Mouse (Mus musculus): ENCODE results near the gene Bola2. TPM values are rescaled to one million over a fixed set of nuclear protein-coding genes. Genes with fewer than 3 reads are reported as not detected.

Bola2 gene
- polyA plus RNA-seq, 1 experiment: 63.9 TPM

GRCm38 (mm10) chr7:126708175-126708952, 13.2 kb downstream of the Bola2 start:
- no peak overlapping the region for H3K27ac ChIP-seq (ENCODE audit: insufficient read depth, low read depth, low read length)
- DNase-seq: no peak
- 81% methylated on average over 10 of the region's 10 CpGs for WGBS
- H3K27me3 ChIP-seq (replicated peaks; ENCODE audit: control insufficient read depth, insufficient read depth, low read length): 0 out of 2 replicates have a peak, but pooled peaks cover 2% of the 10 kb centered on the region
- TF ChIP-seq POLR2A (IDR thresholded peaks at IDR 0.05; ENCODE audit: low read depth, low read length): no peak
- no peak for TF ChIP-seq CTCF (conservative IDR thresholded peaks at IDR 0.05; ENCODE audit: insufficient read depth, insufficient read length, low read depth, low read length)
- no peaks in the 10 kb centered on the region for H3K36me3 ChIP-seq (ENCODE audit: control insufficient read depth, insufficient read depth, low read length)
- no peaks in the 10 kb centered on the region for H3K4me1 ChIP-seq (ENCODE audit: control insufficient read depth, insufficient read depth, low read length)
- H3K4me3 ChIP-seq (ENCODE audit: insufficient read depth, low read depth, low read length): no peak overlapping the region

GRCm38 (mm10) chr7:126710266-126710665, 15.1 kb downstream of the Bola2 start:
- H3K4me3 ChIP-seq (ENCODE audit: insufficient read depth, low read depth, low read length): no peak overlapping the region
- 79% methylated on average over 4 of the region's 4 CpGs for WGBS
- TF ChIP-seq POLR2A (IDR thresholded peaks at IDR 0.05; ENCODE audit: low read depth, low read length): no peak
- TF ChIP-seq CTCF (conservative IDR thresholded peaks at IDR 0.05; ENCODE audit: insufficient read depth, insufficient read length, low read depth, low read length): no peak

GRCm38 (mm10) chr7:126711910-126712309, 16.7 kb downstream of the Bola2 start:
- Histone ChIP-seq H3K36me3 (ENCODE audit: control insufficient read depth, insufficient read depth, low read length) (no peaks in the 10 kb centered on the region), H3K4me3 (ENCODE audit: insufficient read depth, low read depth, low read length) (no peak overlapping the region), H3K27ac (ENCODE audit: insufficient read depth, low read depth, low read length) (no peak overlapping the region), H3K27me3 (replicated peaks; ENCODE audit: control insufficient read depth, insufficient read depth, low read length) (no peaks in the 10 kb centered on the region), H3K4me1 (ENCODE audit: control insufficient read depth, insufficient read depth, low read length) (no peaks in the 10 kb centered on the region)
- no peak for DNase-seq
- 85% methylated on average over 3 of the region's 3 CpGs for WGBS
- TF ChIP-seq CTCF (conservative IDR thresholded peaks at IDR 0.05; ENCODE audit: insufficient read depth, insufficient read length, low read depth, low read length) (no peak), POLR2A (IDR thresholded peaks at IDR 0.05; ENCODE audit: low read depth, low read length) (no peak)

More at GRCm38 (mm10) chr7:126710266-126710665, 15.1 kb downstream of the Bola2 start:
- Histone ChIP-seq H3K36me3 (ENCODE audit: control insufficient read depth, insufficient read depth, low read length) (no peaks in the 10 kb centered on the region), H3K4me1 (ENCODE audit: control insufficient read depth, insufficient read depth, low read length) (no peaks in the 10 kb centered on the region), H3K27me3 (replicated peaks; ENCODE audit: control insufficient read depth, insufficient read depth, low read length) (no peaks in the 10 kb centered on the region), H3K27ac (ENCODE audit: insufficient read depth, low read depth, low read length) (no peak overlapping the region)
- DNase-seq: no peak

GRCm38 (mm10) chr7:126715679-126716078, 20.5 kb downstream of the Bola2 start:
- TF ChIP-seq CTCF (conservative IDR thresholded peaks at IDR 0.05; ENCODE audit: insufficient read depth, insufficient read length, low read depth, low read length): no peak
- no peak for TF ChIP-seq POLR2A (IDR thresholded peaks at IDR 0.05; ENCODE audit: low read depth, low read length)
- no peaks in the 10 kb centered on the region for H3K27me3 ChIP-seq (replicated peaks; ENCODE audit: control insufficient read depth, insufficient read depth, low read length)
- DNase-seq: no peak
- no peak overlapping the region for H3K27ac ChIP-seq (ENCODE audit: insufficient read depth, low read depth, low read length)
- H3K4me3 ChIP-seq (ENCODE audit: insufficient read depth, low read depth, low read length): no peak overlapping the region
- no peaks in the 10 kb centered on the region for H3K36me3 ChIP-seq (ENCODE audit: control insufficient read depth, insufficient read depth, low read length)
- no peaks in the 10 kb centered on the region for H3K4me1 ChIP-seq (ENCODE audit: control insufficient read depth, insufficient read depth, low read length)
- WGBS: 87% methylated on average over 4 of the region's 4 CpGs

GRCm38 (mm10) chr7:126717566-126717965, 22.4 kb downstream of the Bola2 start:
- TF ChIP-seq POLR2A (IDR thresholded peaks at IDR 0.05; ENCODE audit: low read depth, low read length) (no peak), CTCF (conservative IDR thresholded peaks at IDR 0.05; ENCODE audit: insufficient read depth, insufficient read length, low read depth, low read length) (no peak)
- Histone ChIP-seq H3K36me3 (ENCODE audit: control insufficient read depth, insufficient read depth, low read length) (no peaks in the 10 kb centered on the region), H3K27me3 (replicated peaks; ENCODE audit: control insufficient read depth, insufficient read depth, low read length) (no peaks in the 10 kb centered on the region), H3K4me1 (ENCODE audit: control insufficient read depth, insufficient read depth, low read length) (no peaks in the 10 kb centered on the region), H3K4me3 (ENCODE audit: insufficient read depth, low read depth, low read length) (no peak overlapping the region), H3K27ac (ENCODE audit: insufficient read depth, low read depth, low read length) (no peak overlapping the region)
- no peak for DNase-seq
- WGBS: 80% methylated on average over 3 of the region's 3 CpGs

GRCm38 (mm10) chr7:126718787-126719337, 23.7 kb downstream of the Bola2 start:
- H3K4me3 ChIP-seq (ENCODE audit: insufficient read depth, low read depth, low read length): no peak overlapping the region
- DNase-seq: no peak
- no peak overlapping the region for H3K27ac ChIP-seq (ENCODE audit: insufficient read depth, low read depth, low read length)
- H3K36me3 ChIP-seq (ENCODE audit: control insufficient read depth, insufficient read depth, low read length): no peaks in the 10 kb centered on the region
- H3K27me3 ChIP-seq (replicated peaks; ENCODE audit: control insufficient read depth, insufficient read depth, low read length): no peaks in the 10 kb centered on the region
- TF ChIP-seq CTCF (conservative IDR thresholded peaks at IDR 0.05; ENCODE audit: insufficient read depth, insufficient read length, low read depth, low read length) (0 out of 2 replicates have a peak, but pooled peaks have one; percentile 21), POLR2A (IDR thresholded peaks at IDR 0.05; ENCODE audit: low read depth, low read length) (no peak)
- H3K4me1 ChIP-seq (ENCODE audit: control insufficient read depth, insufficient read depth, low read length): no peaks in the 10 kb centered on the region
- 93% methylated on average over 5 of the region's 5 CpGs for WGBS

GRCm38 (mm10) chr7:126721635-126722034, 26.4 kb downstream of the Bola2 start:
- no peaks in the 10 kb centered on the region for H3K4me1 ChIP-seq (ENCODE audit: control insufficient read depth, insufficient read depth, low read length)
- H3K36me3 ChIP-seq (ENCODE audit: control insufficient read depth, insufficient read depth, low read length): no peaks in the 10 kb centered on the region
- no peak for DNase-seq
- no peaks in the 10 kb centered on the region for H3K27me3 ChIP-seq (replicated peaks; ENCODE audit: control insufficient read depth, insufficient read depth, low read length)
- no peak overlapping the region for H3K27ac ChIP-seq (ENCODE audit: insufficient read depth, low read depth, low read length)
- TF ChIP-seq POLR2A (IDR thresholded peaks at IDR 0.05; ENCODE audit: low read depth, low read length) (no peak), CTCF (conservative IDR thresholded peaks at IDR 0.05; ENCODE audit: insufficient read depth, insufficient read length, low read depth, low read length) (no peak)
- no peak overlapping the region for H3K4me3 ChIP-seq (ENCODE audit: insufficient read depth, low read depth, low read length)
- 89% methylated on average over 13 of the region's 13 CpGs for WGBS

Data from kidney, adult 2 months (tissue).